Mouse (Mus musculus): ENCODE measurements around the gene Thbs2. TPM values are rescaled to one million over a fixed set of nuclear protein-coding genes. Genes with fewer than 3 reads are reported as not detected.

Thbs2 gene
- polyA plus RNA-seq, 1 experiment from 2014 or later: 0.12 TPM

- no peak for TF ChIP-seq CTCF (IDR thresholded peaks at IDR 0.05)
- ATAC-seq (no peak), DNase-seq (ENCODE audit: low read depth, low spot score) (no peak)
- POLR2A ChIA-PET: no interaction called here
- peaks cover 13% of the 10 kb centered on the region for H3K27me3 ChIP-seq
- in situ Hi-C loops (cut with MboI; ENCODE audit: low pct_unique_long_range_greater_than_20kb): no loop called here
- CTCF ChIA-PET: interaction anchor here (0.9 kb wide), 1 partner anchor 37 kb away, joined by 3 read pairs; no protein-coding TSS in a partner anchor
Observed at GRCm38 (mm10) chr17:14667225-14667624, 26.8 kb downstream of the Thbs2 start.

DNA sequence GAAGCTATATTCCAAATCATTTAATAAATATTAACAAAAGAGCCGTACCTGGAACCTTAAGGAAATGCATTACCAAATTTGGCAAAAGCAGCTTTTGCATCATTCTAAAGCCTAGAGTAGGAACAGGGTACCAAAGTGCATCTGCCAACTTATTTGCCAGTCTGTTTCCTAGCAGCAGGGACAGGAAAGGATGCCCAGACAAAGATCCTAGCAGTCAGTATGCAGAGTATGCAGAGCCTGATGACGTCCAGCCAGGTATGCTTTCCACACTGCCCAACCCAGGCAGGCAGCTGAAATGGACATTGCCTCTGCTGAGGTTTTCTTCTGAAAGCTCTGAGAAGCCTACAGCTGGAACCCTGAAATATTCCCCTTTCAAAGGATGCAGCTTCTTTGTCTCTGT, 27.6 kb downstream of the Thbs2 start:
- DNase-seq (ENCODE audit: low read depth, low spot score): no peak
- no peak for ATAC-seq
- H3K27me3 ChIP-seq: peaks cover 13% of the 10 kb centered on the region
- POLR2A ChIA-PET: no interaction called here
- no peak for TF ChIP-seq CTCF (IDR thresholded peaks at IDR 0.05)
- CTCF ChIA-PET: interaction anchor here (0.9 kb wide), 1 partner anchor 37 kb away, joined by 3 read pairs; no protein-coding TSS in a partner anchor
- in situ Hi-C loops (cut with MboI; ENCODE audit: low pct_unique_long_range_greater_than_20kb): no loop called here

DNA sequence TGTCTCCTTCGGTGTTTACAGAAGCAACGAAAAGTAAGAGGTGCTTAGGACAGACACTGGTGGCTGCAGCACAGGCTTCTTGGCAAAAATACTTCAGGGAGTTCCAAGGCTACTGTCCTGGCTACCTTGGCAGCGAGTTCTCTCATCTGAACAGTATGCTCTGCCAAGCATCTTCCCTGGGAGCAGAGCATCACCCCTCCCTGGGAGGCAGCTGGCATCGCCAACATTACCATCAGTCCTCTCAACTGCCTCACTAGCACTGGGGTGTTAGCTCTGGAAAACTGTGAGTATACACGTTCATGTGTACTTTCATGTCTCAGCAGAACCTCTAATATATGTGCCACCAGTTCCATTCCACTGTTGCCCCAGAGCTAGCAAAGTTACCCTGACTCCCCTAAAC, 30.7 kb downstream of the Thbs2 start:
- no peak for TF ChIP-seq CTCF (IDR thresholded peaks at IDR 0.05)
- in situ Hi-C loops (cut with MboI; ENCODE audit: low pct_unique_long_range_greater_than_20kb): no loop called here
- ChIA-PET POLR2A (no interaction called here), CTCF (no interaction called here)
- peaks cover 13% of the 10 kb centered on the region for H3K27me3 ChIP-seq
- DNase-seq (ENCODE audit: low read depth, low spot score) (no peak), ATAC-seq (no peak)

DNA sequence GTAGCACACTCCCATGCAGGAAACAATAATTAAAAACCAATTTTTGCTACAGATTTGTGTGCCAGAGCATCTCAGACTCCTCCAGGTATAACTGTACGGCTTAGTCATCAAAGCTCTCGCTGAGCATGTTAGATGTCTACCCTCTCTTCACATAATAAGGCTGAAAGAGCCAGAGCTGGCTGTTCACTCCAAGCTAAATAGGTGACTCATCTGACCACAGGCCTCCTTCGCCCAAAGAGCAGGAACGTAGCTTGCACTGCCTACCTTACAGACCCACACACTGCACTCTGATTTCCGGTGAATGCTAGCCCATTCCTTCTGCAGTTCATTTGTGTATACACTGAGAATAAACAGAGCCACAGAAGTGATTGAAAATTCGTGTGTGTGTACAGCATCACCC, 31.6 kb downstream of the Thbs2 start:
- no peak for TF ChIP-seq CTCF (IDR thresholded peaks at IDR 0.05)
- in situ Hi-C loops (cut with MboI; ENCODE audit: low pct_unique_long_range_greater_than_20kb): no loop called here
- ATAC-seq: peak; percentile 80
- ChIA-PET CTCF (no interaction called here), POLR2A (no interaction called here)
- peaks cover 7% of the 10 kb centered on the region for H3K27me3 ChIP-seq
- DNase-seq (ENCODE audit: low read depth, low spot score): no peak

- POLR2A ChIA-PET: no interaction called here
- no peak for TF ChIP-seq CTCF (IDR thresholded peaks at IDR 0.05)
- in situ Hi-C loops (cut with MboI; ENCODE audit: low pct_unique_long_range_greater_than_20kb): no loop called here
- H3K27me3 ChIP-seq: no peaks in the 10 kb centered on the region
- DNase-seq (ENCODE audit: low read depth, low spot score) (no peak), ATAC-seq (peak; percentile 41)
- CTCF ChIA-PET: interaction anchor here (1.5 kb wide), 1 partner anchor 113 kb away, joined by 3 read pairs; no protein-coding TSS in a partner anchor
Observed at GRCm38 (mm10) chr17:14659746-14660145, 34.3 kb downstream of the Thbs2 start.

- no peaks in the 10 kb centered on the region for H3K27me3 ChIP-seq
- no peak for ATAC-seq
- DNase-seq (ENCODE audit: low read depth, low spot score): no peak
- ChIA-PET CTCF (no interaction called here), POLR2A (no interaction called here)
- TF ChIP-seq CTCF (IDR thresholded peaks at IDR 0.05): no peak
- in situ Hi-C loops (cut with MboI; ENCODE audit: low pct_unique_long_range_greater_than_20kb): no loop called here
Observed at GRCm38 (mm10) chr17:14658123-14658522, 35.9 kb downstream of the Thbs2 start.

GRCm38 (mm10) chr17:14657123-14657522, 36.9 kb downstream of the Thbs2 start:
- ChIA-PET CTCF (no interaction called here), POLR2A (no interaction called here)
- DNase-seq (ENCODE audit: low read depth, low spot score) (no peak), ATAC-seq (no peak)
- H3K27me3 ChIP-seq: no peaks in the 10 kb centered on the region
- in situ Hi-C loops (cut with MboI; ENCODE audit: low pct_unique_long_range_greater_than_20kb): no loop called here
- TF ChIP-seq CTCF (IDR thresholded peaks at IDR 0.05): no peak

DNA sequence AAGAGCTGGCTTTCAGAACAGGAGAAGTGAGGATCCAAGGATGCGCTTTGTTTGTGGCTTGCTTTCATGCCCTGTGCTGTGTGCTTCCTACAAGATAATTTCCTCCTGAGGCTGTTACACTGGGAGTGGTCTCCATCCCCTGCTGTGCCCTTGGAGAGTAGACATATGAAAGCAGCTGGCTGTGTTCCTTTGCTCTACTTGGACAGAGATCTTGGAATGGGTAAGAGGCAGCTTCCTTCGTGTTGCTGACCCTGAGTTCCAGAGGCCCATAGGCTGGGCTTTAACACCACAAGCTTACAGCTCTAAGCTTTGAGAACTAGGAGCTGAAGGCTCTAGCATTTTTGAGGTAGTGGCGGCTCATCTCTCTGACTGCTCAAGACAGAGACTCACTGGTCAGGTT, 39.1 kb downstream of the Thbs2 start:
- CTCF ChIA-PET: interaction anchor here (1.9 kb wide), 1 partner anchor 10 kb away, joined by 8 read pairs; no protein-coding TSS in a partner anchor
- POLR2A ChIA-PET: interaction anchor here (0.5 kb wide), 1 partner anchor 33 kb away, joined by 3 read pairs; no protein-coding TSS in a partner anchor
- H3K27me3 ChIP-seq: no peaks in the 10 kb centered on the region
- ATAC-seq: no peak
- in situ Hi-C loops (cut with MboI; ENCODE audit: low pct_unique_long_range_greater_than_20kb): no loop called here
- TF ChIP-seq CTCF (IDR thresholded peaks at IDR 0.05): no peak
- DNase-seq (ENCODE audit: low read depth, low spot score): no peak

GRCm38 (mm10) chr17:14652013-14652412, 42.0 kb downstream of the Thbs2 start:
- no peak for TF ChIP-seq CTCF (IDR thresholded peaks at IDR 0.05)
- no peak for ATAC-seq
- in situ Hi-C loops (cut with MboI; ENCODE audit: low pct_unique_long_range_greater_than_20kb): no loop called here
- CTCF ChIA-PET: no interaction called here
- H3K27me3 ChIP-seq: no peaks in the 10 kb centered on the region
- POLR2A ChIA-PET: no interaction called here
- no peak for DNase-seq (ENCODE audit: low read depth, low spot score)

DNA sequence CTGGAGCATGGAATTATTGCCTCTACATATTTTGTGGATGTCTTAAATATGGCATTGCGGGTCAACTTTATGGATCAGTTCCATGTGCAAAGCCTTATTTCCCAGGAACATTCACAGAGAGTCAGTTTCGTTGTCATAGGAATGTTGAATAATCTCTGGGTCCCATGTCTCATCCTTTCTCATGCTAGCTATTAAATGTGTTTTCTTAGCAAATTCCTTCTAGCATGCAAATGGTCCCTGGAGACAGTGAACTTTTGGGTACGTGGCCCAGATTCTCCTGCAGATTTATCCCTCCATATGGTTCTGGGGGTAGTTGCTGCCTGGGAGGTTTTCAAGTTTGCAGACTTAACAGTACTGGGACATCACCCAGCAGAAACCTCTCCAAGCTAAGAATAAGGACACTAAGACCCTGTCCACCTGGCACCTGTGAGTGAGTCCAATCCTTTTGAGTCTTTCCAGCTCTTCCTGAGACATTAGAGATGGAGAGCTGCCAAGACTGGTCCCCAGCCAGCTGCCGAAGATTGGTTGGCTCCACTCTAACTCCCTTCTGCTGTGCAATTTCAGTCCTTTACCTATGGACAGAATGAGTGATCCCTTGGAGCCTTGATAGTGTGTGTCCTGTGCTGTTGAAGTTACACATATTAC, 45.9 kb downstream of the Thbs2 start:
- in situ Hi-C loops (cut with MboI; ENCODE audit: low pct_unique_long_range_greater_than_20kb): no loop called here
- DNase-seq (ENCODE audit: low read depth, low spot score): no peak
- peaks cover 7% of the 10 kb centered on the region for H3K27me3 ChIP-seq
- POLR2A ChIA-PET: no interaction called here
- CTCF ChIA-PET: no interaction called here
- ATAC-seq: no peak
- no peak for TF ChIP-seq CTCF (IDR thresholded peaks at IDR 0.05)

DNA sequence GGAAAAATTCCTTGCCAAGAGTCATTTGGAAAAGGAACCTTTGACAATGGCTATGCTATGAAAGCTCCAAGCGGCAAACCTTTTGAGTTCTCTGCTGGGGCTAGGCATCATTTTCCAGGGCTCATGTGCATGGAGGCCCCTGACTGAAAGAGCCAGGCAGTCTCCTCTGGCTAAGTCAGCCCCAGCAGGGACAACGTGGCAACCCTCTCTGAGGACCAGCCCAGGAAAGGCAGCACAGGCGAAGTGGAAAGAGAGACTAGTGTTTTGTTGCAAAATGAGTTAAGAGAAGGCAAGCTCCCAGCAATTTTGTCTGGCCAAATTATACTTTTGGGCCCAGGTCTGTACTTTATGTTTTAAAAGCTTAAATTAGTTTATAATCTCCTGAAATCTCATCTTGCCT, 50.0 kb downstream of the Thbs2 start:
- ChIA-PET CTCF (interaction anchor here (1.0 to 2.0 kb wide), 2 partner anchors 11 to 14 kb away, joined by 3 to 8 read pairs; no protein-coding TSS in a partner anchor), POLR2A (no interaction called here)
- DNase-seq (ENCODE audit: low read depth, low spot score): no peak
- in situ Hi-C loops (cut with MboI; ENCODE audit: low pct_unique_long_range_greater_than_20kb): no loop called here
- no peak for ATAC-seq
- TF ChIP-seq CTCF (IDR thresholded peaks at IDR 0.05): no peak
- peaks cover 7% of the 10 kb centered on the region for H3K27me3 ChIP-seq

Data from Patski (cell line).